Mouse (Mus musculus) intestine, postnatal 0 days (tissue): ENCODE results near the gene Scamp1. TPM values are rescaled to one million over a fixed set of nuclear protein-coding genes. Genes with fewer than 3 reads are reported as not detected.

ENCODE experiments used
- ATAC-seq: fragments of 200-750 bp; cut with Nextera tagmentation; 2 replicates; pipeline ENCODE4 v1.8.0; 2017; ENCODE audit warnings: mild to moderate bottlenecking, moderate TSS enrichment, moderate library complexity
- H3K27ac ChIP-seq: fragments of 300-500 bp; sonication (generic); 2 replicates; pipeline ENCODE4 v1.5.1; 2014; ENCODE audit warnings: mild to moderate bottlenecking, low read depth, low read length, moderate library complexity
- H3K27me3 ChIP-seq: fragments of 300-500 bp; sonication (generic); replicated peaks from 2 replicates; pipeline ENCODE4 v1.6.1; 2014; ENCODE audit warnings: low read length, mixed read lengths; ENCODE audit not compliant: control insufficient read depth, insufficient read depth
- H3K36me3 ChIP-seq: fragments of 300-500 bp; sonication (generic); 2 replicates; pipeline ENCODE4 v1.6.1; 2014; ENCODE audit warnings: mild to moderate bottlenecking, moderate library complexity; ENCODE audit not compliant: control insufficient read depth, insufficient read depth
- H3K4me1 ChIP-seq: fragments of 300-500 bp; sonication (generic); replicated peaks from 2 replicates; pipeline ENCODE4 v1.6.1; 2014; ENCODE audit warnings: antibody characterized with exemption, low read length, mixed read lengths; ENCODE audit not compliant: control insufficient read depth, insufficient read depth
- H3K4me2 ChIP-seq: fragments of 300-500 bp; sonication (generic); replicated peaks from 2 replicates; pipeline ENCODE4 v1.6.1; 2014; ENCODE audit warnings: low read depth, mild to moderate bottlenecking, moderate library complexity
- H3K4me3 ChIP-seq: fragments of 300-500 bp; sonication (generic); 2 replicates; pipeline ENCODE4 v1.5.1; 2014; ENCODE audit warnings: low read depth, low read length
- H3K9ac ChIP-seq: fragments of 300-500 bp; sonication (generic); 2 replicates; pipeline ENCODE4 v1.6.1; 2014; ENCODE audit warnings: mild to moderate bottlenecking, low read depth, low read length
- H3K9me3 ChIP-seq: fragments of 300-500 bp; sonication (generic); 2 replicates; pipeline ENCODE4 v1.6.1; 2016; ENCODE audit warnings: mixed run types; ENCODE audit not compliant: control insufficient read depth
- CTCF ChIP-seq: sonication (generic); IDR thresholded peaks from 2 replicates; pipeline ENCODE4 v1.5.1; 2016; ENCODE audit warnings: low read depth, mild to moderate bottlenecking, control low read depth, antibody characterized with exemption, moderate library complexity
- WGBS: fragments of 180-500 bp; shearing (Covaris S2); extraction: QIAGEN DNeasy Blood & Tissue Kit; methylation state at CpG from one replicate; pipeline ENCODE4 v1.1.7; 2014; 5-methylcytosine and 5-hydroxymethylcytosine counted together
- polyA plus RNA-seq: library from polyadenylated mRNA; unstranded; fragments of >200 nt; fragmentation: Nextera tagmentation; extraction: Ambion mirVana; gene quantifications from 2 replicates; pipeline ENCODE4 v1.2.1, GENCODE M21; 2015

Scamp1 gene
- polyA plus RNA-seq, 1 experiment from 2014 or later: 11.8 TPM

GRCm38 (mm10) chr13:94265291-94265690 is 20.4 kb downstream of the Scamp1 start:
- Histone ChIP-seq H3K9ac (no peak overlapping the region), H3K9me3 (no peaks in the 10 kb centered on the region), H3K4me1 (no peaks in the 10 kb centered on the region), H3K4me2 (no peak overlapping the region), H3K4me3 (no peak overlapping the region), H3K27ac (no peak overlapping the region), H3K36me3 (no peaks in the 10 kb centered on the region), H3K27me3 (no peaks in the 10 kb centered on the region)
- no peak for ATAC-seq
- WGBS: 82% methylated on average over 3 of the region's 3 CpGs
- TF ChIP-seq CTCF: no peak

- H3K27ac ChIP-seq: no peak overlapping the region
- no peaks in the 10 kb centered on the region for H3K27me3 ChIP-seq
- no peaks in the 10 kb centered on the region for H3K36me3 ChIP-seq
- TF ChIP-seq CTCF: no peak
- no peaks in the 10 kb centered on the region for H3K9me3 ChIP-seq
- peak; percentile 60 for ATAC-seq
- no peak overlapping the region for H3K9ac ChIP-seq
- no peak overlapping the region for H3K4me3 ChIP-seq
- no peaks in the 10 kb centered on the region for H3K4me1 ChIP-seq
- 40% methylated on average over 5 of the region's 5 CpGs for WGBS
- no peak overlapping the region for H3K4me2 ChIP-seq
Observed at GRCm38 (mm10) chr13:94263943-94264342, 21.7 kb downstream of the Scamp1 start.

- no peak overlapping the region for H3K9ac ChIP-seq
- H3K27me3 ChIP-seq: no peaks in the 10 kb centered on the region
- no peak for TF ChIP-seq CTCF
- H3K27ac ChIP-seq: no peak overlapping the region
- H3K9me3 ChIP-seq: no peaks in the 10 kb centered on the region
- H3K4me1 ChIP-seq: peaks cover 6% of the 10 kb centered on the region
- ATAC-seq: no peak
- H3K4me2 ChIP-seq: no peak overlapping the region
- 61% methylated on average over 4 of the region's 4 CpGs for WGBS
- no peak overlapping the region for H3K4me3 ChIP-seq
- H3K36me3 ChIP-seq: no peaks in the 10 kb centered on the region
Observed at GRCm38 (mm10) chr13:94262551-94262950, 23.1 kb downstream of the Scamp1 start.

GRCm38 (mm10) chr13:94261624-94262023 is 24.0 kb downstream of the Scamp1 start:
- H3K27ac ChIP-seq: no peak overlapping the region

GRCm38 (mm10) chr13:94260961-94261360 is 24.7 kb downstream of the Scamp1 start:
- Histone ChIP-seq H3K9me3 (no peaks in the 10 kb centered on the region), H3K27me3 (no peaks in the 10 kb centered on the region), H3K9ac (no peak overlapping the region), H3K4me2 (no peak overlapping the region), H3K27ac (no peak overlapping the region), H3K4me1 (peaks cover 15% of the 10 kb centered on the region), H3K4me3 (no peak overlapping the region), H3K36me3 (no peaks in the 10 kb centered on the region)
- no peak for TF ChIP-seq CTCF
- 79% methylated on average over 8 of the region's 8 CpGs for WGBS
- ATAC-seq: peak; percentile 46; the same call in 1 of the 2 replicates

More at GRCm38 (mm10) chr13:94261624-94262023, 24.0 kb downstream of the Scamp1 start:
- ATAC-seq: no peak
- Histone ChIP-seq H3K9me3 (no peaks in the 10 kb centered on the region), H3K4me3 (no peak overlapping the region), H3K36me3 (no peaks in the 10 kb centered on the region), H3K4me1 (peaks cover 15% of the 10 kb centered on the region), H3K27me3 (no peaks in the 10 kb centered on the region), H3K9ac (no peak overlapping the region), H3K4me2 (no peak overlapping the region)
- no peak for TF ChIP-seq CTCF
- 86% methylated on average over 6 of the region's 6 CpGs for WGBS

- no peaks in the 10 kb centered on the region for H3K27me3 ChIP-seq
- peaks cover 15% of the 10 kb centered on the region for H3K4me1 ChIP-seq
- 43% methylated on average over 5 of the region's 5 CpGs for WGBS
- no peaks in the 10 kb centered on the region for H3K9me3 ChIP-seq
- H3K36me3 ChIP-seq: no peaks in the 10 kb centered on the region
- H3K9ac ChIP-seq: no peak overlapping the region
- H3K27ac ChIP-seq: no peak overlapping the region
- peak; percentile 62 for ATAC-seq
- H3K4me3 ChIP-seq: no peak overlapping the region
- peak overlapping the region; percentile 13; the same call in 1 of the 2 replicates for H3K4me2 ChIP-seq
- TF ChIP-seq CTCF: no peak
Observed at GRCm38 (mm10) chr13:94259210-94259609, 26.4 kb downstream of the Scamp1 start.

- Histone ChIP-seq H3K36me3 (no peaks in the 10 kb centered on the region), H3K9ac (no peak overlapping the region), H3K4me1 (peaks cover 15% of the 10 kb centered on the region), H3K27me3 (no peaks in the 10 kb centered on the region), H3K4me3 (no peak overlapping the region), H3K4me2 (peak overlapping the region; percentile 13; the same call in 1 of the 2 replicates), H3K9me3 (no peaks in the 10 kb centered on the region), H3K27ac (no peak overlapping the region)
- peak; percentile 62 for ATAC-seq
- no peak for TF ChIP-seq CTCF
- WGBS: 53% methylated on average over 6 of the region's 6 CpGs
Observed at GRCm38 (mm10) chr13:94258530-94258929, 27.1 kb downstream of the Scamp1 start.
